ENCODE assay signal across 34 mouse cellular contexts in genomic region chr4:140694551-140695060, GRCm38 (mm10). TPM values are rescaled to one million over a fixed set of nuclear protein-coding genes. Genes with fewer than 3 reads are reported as not detected.
DNase-seq lines count a peak whose midpoint lies in the region; ATAC-seq and TF ChIP-seq lines count a peak whose summit lies in the region.
"Had no signal": no experiment of that assay in that cellular context is flagged by ENCODE, and none has a peak within 500 bp of the region (broad histone marks: within the 10 kb centered on the region; RNA-seq: fewer than 3 reads in every experiment).

No protein-coding gene starts in this region.

- no peak overlapping the region for H3K4me2 ChIP-seq in liver, embryonic 12.5 days
- no peak overlapping the region for H3K4me2 ChIP-seq in liver, embryonic 11.5 days
- H3K4me2 ChIP-seq: embryonic facial prominence, embryonic 13.5 days; forebrain, embryonic 12.5 days; forebrain, embryonic 15.5 days; heart, embryonic 12.5 days; heart, embryonic 15.5 days; hindbrain, embryonic 14.5 days had no signal

- WGBS in liver, embryonic 12.5 days (ENCODE audit: insufficient replicate concordance) = 50% methylated on average over 1 of the region's 1 CpGs
- WGBS in liver, embryonic 11.5 days = 54% methylated on average over 1 of the region's 1 CpGs

- ATAC-seq in liver, embryonic 12.5 days = no peak
- ATAC-seq in liver, embryonic 11.5 days (replicated peaks; ENCODE audit: low FRiP score) = no peak
- ATAC-seq: forebrain, embryonic 15.5 days; hindbrain, postnatal 0 days; inflammation-experienced regulatory T-cells, adult 6 months; intestine, embryonic 16.5 days had no signal

- TF ChIP-seq CTCF in ES-Bruce4 (IDR thresholded peaks at IDR 0.05; ENCODE audit: low read depth, low read length) = no peak

- peak overlapping the region; percentile 84 for H3K27ac ChIP-seq in liver, embryonic 12.5 days
- no peak overlapping the region for H3K27ac ChIP-seq in liver, embryonic 11.5 days (ENCODE audit: low read depth, low read length)
- H3K27ac ChIP-seq in ES-Bruce4 (ENCODE audit: insufficient read depth, low read length) (peak overlapping the region; percentile 84), ES-E14 (ENCODE audit: insufficient read depth, low read depth, low read length, poor library complexity, severe bottlenecking) (peak overlapping the region; percentile 67)
- H3K27ac ChIP-seq: embryonic facial prominence, embryonic 10.5 days; embryonic facial prominence, embryonic 13.5 days; forebrain, embryonic 12.5 days; forebrain, embryonic 15.5 days; heart, embryonic 15.5 days; hindbrain, embryonic 14.5 days; hindbrain, postnatal 0 days had no signal

- H3K4me3 ChIP-seq in liver, embryonic 12.5 days = no peak overlapping the region
- no peak overlapping the region for H3K4me3 ChIP-seq in liver, embryonic 11.5 days (ENCODE audit: low read depth, low read length)
- H3K4me3 ChIP-seq in ES-Bruce4 (ENCODE audit: low read depth, low read length) (no peak overlapping the region), ES-E14 (ENCODE audit: insufficient read depth in 1 of 2, low read depth in 1 of 2, low read length in 2 of 2, poor library complexity in 1 of 2, severe bottlenecking in 1 of 2) (no peak overlapping the region)
- H3K4me3 ChIP-seq: embryonic facial prominence, embryonic 10.5 days; embryonic facial prominence, embryonic 13.5 days; forebrain, embryonic 12.5 days; forebrain, embryonic 15.5 days; heart, embryonic 12.5 days; heart, embryonic 15.5 days had no signal

- H3K36me3 ChIP-seq in liver, embryonic 12.5 days = no peaks in the 10 kb centered on the region
- H3K36me3 ChIP-seq in liver, embryonic 11.5 days (ENCODE audit: control insufficient read depth, insufficient read depth, low read length) = no peaks in the 10 kb centered on the region
- H3K36me3 ChIP-seq in ES-Bruce4 (ENCODE audit: control insufficient read depth, insufficient read depth, low read length, poor library complexity, severe bottlenecking) = no peaks in the 10 kb centered on the region
- H3K36me3 ChIP-seq in ES-E14 (ENCODE audit: control insufficient read depth, insufficient read depth, low read length, poor library complexity, severe bottlenecking) = no peaks in the 10 kb centered on the region
- H3K36me3 ChIP-seq: embryonic facial prominence, embryonic 10.5 days; embryonic facial prominence, embryonic 13.5 days; forebrain, embryonic 12.5 days; forebrain, embryonic 15.5 days; G1E; heart, embryonic 12.5 days; heart, embryonic 15.5 days had no signal

- in situ Hi-C loops in ES-E14 (cut with MboI; ENCODE audit: low sequenced_read_pairs in 2 of 2, unreplicated experiment in 2 of 2) = no loop called here

- no peak for DNase-seq in liver, embryonic 11.5 days (ENCODE audit: low spot score)
- DNase-seq in ES-E14 (ENCODE audit: low read depth, low spot score) (no peak), ZHBTc4 (ENCODE audit: low read depth, low spot score) (peak; percentile 92)
- DNase-seq in heart, postnatal 14 days = no peak
- no peak for DNase-seq in lung, postnatal 25 days (ENCODE audit: low spot score)
- no peak for DNase-seq in adrenal gland, postnatal 36 days
- DNase-seq: adrenal gland, postnatal 10 days; B cell, adult 2 months; cerebellum, adult 11 months; cerebellum, adult 2 months; cerebellum, adult 9-11 months; cerebellum, postnatal 36 days; embryo, embryonic 11 days; gastrocnemius, postnatal 25 days; heart, adult 18-20 months; heart, postnatal 10 days; heart, postnatal 4 days had no signal

- peak overlapping the region; percentile 51; the same call in 1 of the 2 replicates for H3K9ac ChIP-seq in liver, embryonic 12.5 days
- H3K9ac ChIP-seq in liver, embryonic 11.5 days (ENCODE audit: low read depth, low read length) = no peak overlapping the region; the same call in 1 of the 2 replicates
- H3K9ac ChIP-seq in ES-Bruce4 (ENCODE audit: low read depth, poor library complexity, severe bottlenecking) (no peak overlapping the region), ES-E14 (ENCODE audit: insufficient read depth, low read depth, low read length, poor library complexity, severe bottlenecking) (peak overlapping the region; percentile 0; the same call in 1 of the 2 replicates)
- H3K9ac ChIP-seq: embryonic facial prominence, embryonic 13.5 days; forebrain, embryonic 12.5 days; forebrain, embryonic 15.5 days; heart, embryonic 12.5 days; heart, embryonic 15.5 days; hindbrain, embryonic 14.5 days had no signal

- H3K4me1 ChIP-seq in liver, embryonic 12.5 days = peaks cover 87% of the 10 kb centered on the region
- peaks cover 53% of the 10 kb centered on the region for H3K4me1 ChIP-seq in liver, embryonic 11.5 days (replicated peaks; ENCODE audit: control insufficient read depth, insufficient read depth, low read length)
- H3K4me1 ChIP-seq in ES-Bruce4 (ENCODE audit: control insufficient read depth, insufficient read depth, low read length) (peaks cover 3% of the 10 kb centered on the region), ES-E14 (ENCODE audit: control insufficient read depth in 2 of 2, insufficient read depth in 2 of 2, low read length in 2 of 2, poor library complexity in 1 of 2) (peaks cover 5 to 18% of the 10 kb centered on the region in 2 experiments; a peak in 3 of 4 replicates)

- no peak for TF ChIP-seq POLR2A in ES-Bruce4 (IDR thresholded peaks at IDR 0.05; ENCODE audit: insufficient read depth, low read length)

- H3K27me3 ChIP-seq in liver, embryonic 12.5 days (replicated peaks) = no peaks in the 10 kb centered on the region
- H3K27me3 ChIP-seq in liver, embryonic 11.5 days (replicated peaks; ENCODE audit: control insufficient read depth, insufficient read depth, low read length) = peaks cover 3% of the 10 kb centered on the region; the same call in 1 of the 2 replicates
- no peaks in the 10 kb centered on the region for H3K27me3 ChIP-seq in ES-Bruce4 (ENCODE audit: control insufficient read depth, insufficient read depth, low read length, poor library complexity, severe bottlenecking)
- H3K27me3 ChIP-seq: CH12.LX had no signal

- peak; percentile 94 for TF ChIP-seq EP300 in ES-Bruce4 (IDR thresholded peaks at IDR 0.05; ENCODE audit: insufficient read depth, low read depth, low read length)

- intact Hi-C loops in heart, postnatal 14 days (cut with DNase I) = no loop called here

- no peaks in the 10 kb centered on the region for H3K9me3 ChIP-seq in liver, embryonic 12.5 days (replicated peaks)
- no peaks in the 10 kb centered on the region for H3K9me3 ChIP-seq in liver, embryonic 11.5 days (ENCODE audit: control insufficient read depth, low read length)
- no peaks in the 10 kb centered on the region for H3K9me3 ChIP-seq in ES-Bruce4 (replicated peaks; ENCODE audit: control insufficient read depth, insufficient read depth, low read length, poor library complexity, severe bottlenecking)
- no peaks in the 10 kb centered on the region for H3K9me3 ChIP-seq in ES-E14 (ENCODE audit: control insufficient read depth, insufficient read depth, low read depth, low read length)
- H3K9me3 ChIP-seq: embryonic facial prominence, embryonic 10.5 days; embryonic facial prominence, embryonic 13.5 days; forebrain, embryonic 12.5 days; forebrain, embryonic 15.5 days; G1E; heart, embryonic 12.5 days; heart, embryonic 15.5 days had no signal

TF ChIP-seq in ES-E14, 5 proteins besides CTCF, POLR2A, EP300 and RAD21:
- TF ChIP-seq MAFK (IDR thresholded peaks at IDR 0.05; ENCODE audit: insufficient read depth, low read depth, low read length) = no peak
- TF ChIP-seq ZC3H11A (IDR thresholded peaks at IDR 0.05; ENCODE audit: borderline replicate concordance, low read depth, low read length) = no peak
TF ChIP-seq in ES-E14: peak in this region for 0.

RNA-seq across cellular contexts. Expression of gene Rcc2, which starts 5.7 kb away (rescaled TPM):
- 100 and 102 TPM in 2 replicates for polyA plus RNA-seq in liver, embryonic 12.5 days (2016; fragmentation: Nextera tagmentation; extraction: Ambion mirVana)
- polyA plus RNA-seq in liver, embryonic 11.5 days (2014; fragmentation: Nextera tagmentation; extraction: Ambion mirVana) = 66.7 and 74.5 TPM in 2 replicates
- polyA plus RNA-seq in ES-Bruce4 (2011; ENCODE audit: insufficient read depth, insufficient read length, low read depth, missing spikeins) = 222 and 227 TPM in 2 replicates
- total RNA-seq in ES-E14 (2012; rRNA removed) = 250 and 322 TPM in 2 replicates
- 10 to 100 TPM; 19.6 to 27.0 TPM for total RNA-seq in heart, postnatal 14 days (2021)
- total RNA-seq in adrenal gland, postnatal 36 days (2021) = 10 to 100 TPM; 63.3 to 85.8 TPM

RNA-seq across cellular contexts. Expression of gene Arhgef10l, which starts 28.8 kb away (rescaled TPM):
- polyA plus RNA-seq in liver, embryonic 12.5 days (2016; fragmentation: Nextera tagmentation; extraction: Ambion mirVana) = 3.5 and 3.7 TPM in 2 replicates
- polyA plus RNA-seq in liver, embryonic 11.5 days (2014; fragmentation: Nextera tagmentation; extraction: Ambion mirVana) = 5.0 and 6.7 TPM in 2 replicates
- polyA plus RNA-seq in ES-Bruce4 (2011; ENCODE audit: insufficient read depth, insufficient read length, low read depth, missing spikeins) = 7.5 and 7.7 TPM in 2 replicates
- 14.8 and 20.0 TPM in 2 replicates for total RNA-seq in ES-E14 (2012; rRNA removed)
- total RNA-seq in heart, postnatal 14 days (2021) = 10 to 100 TPM; 62.5 TPM
- total RNA-seq in adrenal gland, postnatal 36 days (2021) = 10 to 100 TPM; 11.9 to 17.7 TPM

RNA-seq across cellular contexts. Expression of gene Padi6, which starts 47.8 kb away (rescaled TPM):
- not detected in 2 replicates for polyA plus RNA-seq in liver, embryonic 12.5 days (2016; fragmentation: Nextera tagmentation; extraction: Ambion mirVana)
- polyA plus RNA-seq in liver, embryonic 11.5 days (2014; fragmentation: Nextera tagmentation; extraction: Ambion mirVana) = not detected in 2 replicates
- polyA plus RNA-seq in ES-Bruce4 (2011; ENCODE audit: insufficient read depth, insufficient read length, low read depth, missing spikeins) = 0.29 TPM in 1 of 2 replicates, not detected in the other
- total RNA-seq in ES-E14 (2012; rRNA removed) = 0.09 and 0.21 TPM in 2 replicates
- not detected for total RNA-seq in heart, postnatal 14 days (2021)
- not detected for total RNA-seq in adrenal gland, postnatal 36 days (2021)
- total RNA-seq: adrenal gland, adult 18-20 months; CH12.LX; G1E; gastrocnemius, adult 8-10 months; gastrocnemius, postnatal 25 days; heart, adult 18-20 months; heart, postnatal 10 days; heart, postnatal 4 days had no signal
- polyA plus RNA-seq: cerebellum, adult 2 months; embryonic facial prominence, embryonic 10.5 days; embryonic facial prominence, embryonic 13.5 days; forebrain, embryonic 12.5 days; G1E; heart, embryonic 12.5 days; heart, embryonic 15.5 days; hindbrain, embryonic 11.5 days; hindbrain, embryonic 14.5 days; inflammation-experienced regulatory T-cells, adult 6 months had no signal

Comparison
In these comparisons a context has a peak if more than half of its experiments do, and no peak if none do; other contexts are left out.
1. H3K9ac ChIP-seq: peak in liver, embryonic 12.5 days (single experiment) and ES-E14 (single experiment); none in liver, embryonic 11.5 days (single experiment) and ES-Bruce4 (single experiment).